Comparison of ENCODE assay signal across 17 mouse cellular contexts in the genomic region with DNA sequence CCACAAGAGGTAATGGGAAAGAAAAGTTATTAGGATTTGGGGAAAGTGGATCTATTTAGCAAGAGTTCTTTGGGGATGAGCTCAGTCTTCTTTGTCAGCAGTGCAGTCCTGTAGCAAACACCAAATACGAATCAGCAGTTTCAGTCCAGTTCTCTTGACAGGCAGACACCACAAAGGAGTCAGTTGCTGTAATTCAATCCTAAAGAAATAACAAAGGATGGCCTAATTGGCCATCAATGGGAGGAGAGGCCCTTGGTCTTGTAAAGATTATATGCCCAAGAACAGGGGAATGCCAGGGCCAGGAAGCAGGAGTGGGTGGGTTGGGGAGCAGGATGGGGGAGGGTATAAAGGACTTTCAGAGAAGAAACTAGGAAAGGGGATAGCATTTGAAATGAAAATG. TPM values are rescaled to one million over a fixed set of nuclear protein-coding genes. Genes with fewer than 3 reads are reported as not detected.
"Had no signal": no experiment of that assay in that cellular context is flagged by ENCODE, and none has a peak within 500 bp of the region (broad histone marks: within the 10 kb centered on the region; RNA-seq: fewer than 3 reads in every experiment).

No protein-coding gene starts in this region.

- H3K27ac ChIP-seq: neural tube, embryonic 15.5 days; stomach, embryonic 15.5 days; stomach, postnatal 0 days had no signal

- H3K4me2 ChIP-seq: neural tube, embryonic 15.5 days; stomach, embryonic 15.5 days had no signal

- H3K4me1 ChIP-seq: neural tube, embryonic 15.5 days; stomach, embryonic 15.5 days had no signal

- H3K9me3 ChIP-seq: neural tube, embryonic 15.5 days; stomach, embryonic 15.5 days had no signal

- H3K4me3 ChIP-seq: neural tube, embryonic 15.5 days; stomach, embryonic 15.5 days had no signal

- DNase-seq: retina, postnatal 1 day; right cerebral cortex, adult 18-20 months; right cerebral cortex, postnatal 14 days; right cerebral cortex, postnatal 25 days; right cerebral cortex, postnatal 4 days; spleen, adult 18-20 months; thymus, adult 18-20 months; thymus, adult 2 months; thymus, postnatal 14 days; thymus, postnatal 25 days; thymus, postnatal 36 days; thymus, postnatal 4 days had no signal

- H3K36me3 ChIP-seq: neural tube, embryonic 15.5 days; stomach, embryonic 15.5 days had no signal

- H3K9ac ChIP-seq: neural tube, embryonic 15.5 days; stomach, embryonic 15.5 days had no signal

- H3K27me3 ChIP-seq: neural tube, embryonic 15.5 days; stomach, embryonic 15.5 days had no signal

RNA-seq across cellular contexts. Expression of a gene that starts 33.5 kb away (rescaled TPM):
- polyA plus RNA-seq: small intestine, adult 2 months; thymus, adult 2 months; thymus, postnatal 0 days had no signal
